Mouse (Mus musculus): ENCODE data around the gene Slc6a6. TPM values are rescaled to one million over a fixed set of nuclear protein-coding genes. Genes with fewer than 3 reads are reported as not detected.

Gene Slc6a6
- total RNA-seq, 2 experiments from 2014 or later, result 67.0 to 91.9 TPM

GRCm38 (mm10) chr6:91655874-91656433 is 27.9 kb upstream of the Slc6a6 start:
- intact Hi-C loops (cut with DNase I), result no loop called here
- no peak for TF ChIP-seq CTCF (IDR thresholded peaks at IDR 0.05)

GRCm38 (mm10) chr6:91658288-91658687 is 25.6 kb upstream of the Slc6a6 start:
- H3K27ac ChIP-seq, result no peak overlapping the region
- H3K4me3 ChIP-seq, result no peak overlapping the region
- intact Hi-C loops (cut with DNase I), result no loop called here
- no peak for DNase-seq
- TF ChIP-seq CTCF (IDR thresholded peaks at IDR 0.05), result no peak

More at GRCm38 (mm10) chr6:91655874-91656433, 27.9 kb upstream of the Slc6a6 start:
- DNase-seq, result no peak
- Histone ChIP-seq H3K27ac (no peak overlapping the region), H3K4me3 (no peak overlapping the region)

- H3K4me3 ChIP-seq, result no peak overlapping the region
- no peak for TF ChIP-seq CTCF (IDR thresholded peaks at IDR 0.05)
- intact Hi-C loops (cut with DNase I), result no loop called here
- DNase-seq, result peak; percentile 41
- 0 out of 2 replicates have a peak overlapping the region, but pooled peaks have one; percentile 24 for H3K27ac ChIP-seq
These were observed 23.9 kb upstream of the Slc6a6 start for GRCm38 (mm10) chr6:91659841-91660509.

GRCm38 (mm10) chr6:91662301-91662700 is 21.6 kb upstream of the Slc6a6 start:
- DNase-seq, result no peak
- Histone ChIP-seq H3K4me3 (no peak overlapping the region), H3K27ac (no peak overlapping the region)
- intact Hi-C loops (cut with DNase I), result no loop called here
- no peak; the same call in 1 of the 2 replicates for TF ChIP-seq CTCF (IDR thresholded peaks at IDR 0.05)

GRCm38 (mm10) chr6:91663616-91664015 is 20.2 kb upstream of the Slc6a6 start:
- no peak for TF ChIP-seq CTCF (IDR thresholded peaks at IDR 0.05)
- intact Hi-C loops (cut with DNase I), result no loop called here
- H3K4me3 ChIP-seq, result no peak overlapping the region
- DNase-seq, result no peak
- no peak overlapping the region for H3K27ac ChIP-seq

- no peak for DNase-seq
- H3K27ac ChIP-seq, result no peak overlapping the region
- no peak overlapping the region for H3K4me3 ChIP-seq
- intact Hi-C loops (cut with DNase I), result no loop called here
- no peak for TF ChIP-seq CTCF (IDR thresholded peaks at IDR 0.05)
These were observed 18.6 kb upstream of the Slc6a6 start for GRCm38 (mm10) chr6:91665267-91665666.

GRCm38 (mm10) chr6:91665990-91666700 is 17.7 kb upstream of the Slc6a6 start:
- intact Hi-C loops (cut with DNase I), result no loop called here
- DNase-seq, result no peak
- no peak overlapping the region for H3K4me3 ChIP-seq
- no peak for TF ChIP-seq CTCF (IDR thresholded peaks at IDR 0.05)
- H3K27ac ChIP-seq, result no peak overlapping the region

GRCm38 (mm10) chr6:91667141-91667540 is 16.7 kb upstream of the Slc6a6 start:
- no peak overlapping the region for H3K27ac ChIP-seq
- no peak for TF ChIP-seq CTCF (IDR thresholded peaks at IDR 0.05)
- no peak overlapping the region for H3K4me3 ChIP-seq
- DNase-seq, result no peak
- intact Hi-C loops (cut with DNase I), result no loop called here

GRCm38 (mm10) chr6:91668276-91668675 is 15.6 kb upstream of the Slc6a6 start:
- H3K27ac ChIP-seq, result no peak overlapping the region
- H3K4me3 ChIP-seq, result no peak overlapping the region
- DNase-seq, result no peak
- no peak for TF ChIP-seq CTCF (IDR thresholded peaks at IDR 0.05)
- intact Hi-C loops (cut with DNase I), result no loop called here

- Histone ChIP-seq H3K4me3 (no peak overlapping the region), H3K27ac (no peak overlapping the region)
- no peak for DNase-seq
- TF ChIP-seq CTCF (IDR thresholded peaks at IDR 0.05), result no peak
- intact Hi-C loops (cut with DNase I), result no loop called here
These were observed 14.6 kb upstream of the Slc6a6 start for GRCm38 (mm10) chr6:91669270-91669669.

- no peak for DNase-seq
- Histone ChIP-seq H3K27ac (no peak overlapping the region), H3K4me3 (no peak overlapping the region)
- TF ChIP-seq CTCF (IDR thresholded peaks at IDR 0.05), result no peak
- intact Hi-C loops (cut with DNase I), result no loop called here
These were observed 13.6 kb upstream of the Slc6a6 start for GRCm38 (mm10) chr6:91670224-91670623.

GRCm38 (mm10) chr6:91674757-91675350 is 9.0 kb upstream of the Slc6a6 start:
- intact Hi-C loops (cut with DNase I), result no loop called here
- no peak for DNase-seq
- no peak for TF ChIP-seq CTCF (IDR thresholded peaks at IDR 0.05)
- H3K27ac ChIP-seq, result no peak overlapping the region
- no peak overlapping the region for H3K4me3 ChIP-seq

GRCm38 (mm10) chr6:91678506-91679094 is 5.3 kb upstream of the Slc6a6 start:
- TF ChIP-seq CTCF (IDR thresholded peaks at IDR 0.05), result no peak
- no peak for DNase-seq
- intact Hi-C loops (cut with DNase I), result no loop called here
- H3K27ac ChIP-seq, result peak overlapping the region; percentile 58
- peak overlapping the region; percentile 50 for H3K4me3 ChIP-seq
